Mouse (Mus musculus): Measurements from ENCODE around the gene Klrb1a.
A peak's percentile ranks its signal among the peaks of the same experiment; 100 is the strongest.

The Klrb1a gene

DNA sequence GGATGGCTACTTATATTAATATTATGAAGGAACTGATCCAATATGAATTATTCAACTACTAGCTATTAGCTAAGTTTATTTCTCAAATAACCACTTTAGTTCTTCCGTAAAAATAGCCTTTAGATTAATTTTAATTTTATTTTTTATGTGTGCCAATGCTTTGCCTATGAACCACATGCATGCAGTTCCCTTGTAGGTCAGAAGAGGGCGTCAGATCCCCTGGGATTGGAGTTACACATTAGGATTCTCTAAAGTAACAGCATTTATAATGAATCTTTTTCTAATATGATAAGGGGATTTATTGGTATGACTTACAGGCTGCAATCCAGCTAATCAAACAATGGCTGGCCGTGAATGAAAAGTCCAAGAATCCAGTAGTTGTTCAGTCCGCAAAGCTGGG lies 23.8 kb downstream of the Klrb1a start:
- no peak for DNase-seq

DNA sequence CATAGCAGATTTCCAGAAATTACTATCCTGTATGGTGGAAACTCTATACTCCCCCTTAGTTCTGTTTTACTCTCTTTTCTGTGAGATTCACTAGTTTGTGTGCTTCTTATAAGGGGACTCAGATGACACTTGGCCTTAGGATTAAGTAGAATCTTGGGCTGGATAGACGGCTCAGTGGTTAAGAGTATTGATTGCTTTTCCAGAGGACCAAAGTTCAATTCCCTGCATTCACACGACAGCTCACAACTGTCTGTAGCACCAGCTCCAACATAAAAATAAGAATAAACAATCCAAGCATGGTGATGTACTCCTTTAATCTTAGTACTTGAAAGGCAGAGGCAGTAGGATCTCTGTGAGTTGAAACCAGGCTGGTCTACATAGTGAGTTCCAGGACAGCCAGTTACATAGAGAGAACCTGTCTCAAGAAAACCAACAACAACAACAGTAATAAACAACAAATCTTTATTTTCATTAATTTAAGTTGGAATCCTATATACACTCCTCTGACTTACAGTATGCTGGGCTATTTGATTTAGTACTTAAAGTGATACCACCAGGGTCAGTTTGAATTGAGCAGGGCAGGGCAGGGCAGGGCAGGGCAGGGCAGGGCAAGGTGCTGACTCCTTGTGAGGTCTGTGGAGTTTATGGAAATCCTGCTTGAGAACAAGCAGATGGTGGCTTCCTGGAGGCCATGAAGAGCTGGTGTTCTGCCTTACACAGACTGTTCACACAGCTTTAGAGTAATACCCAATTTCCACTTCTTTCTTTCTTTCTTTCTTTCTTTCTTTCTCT lies 24.9 kb downstream of the Klrb1a start:
- no peak for DNase-seq

DNA sequence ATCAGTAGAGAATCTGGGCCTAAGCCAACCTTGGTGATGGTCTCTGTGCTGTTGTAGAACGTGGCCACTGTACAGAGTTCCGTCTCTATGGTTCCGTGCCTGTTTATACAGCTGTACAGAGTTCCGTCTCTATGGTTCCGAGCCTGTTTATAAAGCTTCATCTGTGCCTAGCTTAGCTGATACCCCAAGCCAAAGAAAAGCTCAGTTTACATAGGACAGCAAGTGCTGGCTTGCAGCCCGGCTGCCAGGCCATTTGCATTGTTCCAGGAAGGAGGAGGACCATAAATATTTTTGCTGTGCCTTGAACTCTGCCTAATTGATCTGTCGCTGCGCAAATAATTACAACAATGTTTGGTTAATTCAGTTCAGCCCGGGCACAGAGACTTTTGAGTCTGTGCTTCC lies 26.2 kb downstream of the Klrb1a start:
- DNase-seq, result peak; percentile 82 to 93

DNA sequence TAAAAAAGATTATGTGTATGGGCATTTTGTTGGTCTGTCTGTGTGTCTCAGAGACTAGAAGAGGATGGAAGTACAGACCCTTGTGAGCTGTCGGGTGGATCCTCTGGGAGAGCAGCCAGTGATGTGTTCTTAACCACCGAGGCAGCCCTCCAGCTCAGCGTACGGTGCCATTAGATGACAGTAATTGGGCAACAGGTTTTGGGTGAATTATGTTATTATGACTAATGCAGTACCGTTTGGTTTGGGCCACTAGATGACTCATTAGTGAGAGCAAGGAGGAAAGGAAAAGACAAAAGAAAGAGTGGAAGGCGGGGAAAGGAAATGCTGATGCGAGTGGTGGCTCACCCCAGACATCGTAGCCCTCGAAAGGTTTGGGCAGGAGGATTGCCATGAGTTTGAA lies 28.7 kb downstream of the Klrb1a start:
- no peak for DNase-seq

DNA sequence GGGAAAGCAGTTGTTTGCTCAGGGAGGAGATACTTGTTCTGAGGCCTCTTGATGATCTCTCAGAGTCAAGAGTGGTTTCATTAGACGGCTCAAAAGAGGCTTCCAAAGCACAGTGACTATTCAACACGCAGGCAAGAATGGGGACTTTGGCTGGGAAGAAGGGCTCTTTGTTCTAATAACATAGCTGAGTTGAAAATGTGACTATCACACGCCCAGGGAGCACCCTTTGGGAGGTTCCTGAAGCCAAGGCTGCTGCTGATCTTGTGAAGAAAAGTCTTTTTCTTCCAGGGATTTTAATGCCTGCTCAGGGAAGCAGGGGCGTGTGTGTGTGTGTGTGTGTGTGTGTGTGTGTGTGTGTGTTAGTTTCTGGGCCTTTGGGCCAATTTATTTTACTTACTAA lies 33.9 kb downstream of the Klrb1a start:
- no peak for DNase-seq

DNA sequence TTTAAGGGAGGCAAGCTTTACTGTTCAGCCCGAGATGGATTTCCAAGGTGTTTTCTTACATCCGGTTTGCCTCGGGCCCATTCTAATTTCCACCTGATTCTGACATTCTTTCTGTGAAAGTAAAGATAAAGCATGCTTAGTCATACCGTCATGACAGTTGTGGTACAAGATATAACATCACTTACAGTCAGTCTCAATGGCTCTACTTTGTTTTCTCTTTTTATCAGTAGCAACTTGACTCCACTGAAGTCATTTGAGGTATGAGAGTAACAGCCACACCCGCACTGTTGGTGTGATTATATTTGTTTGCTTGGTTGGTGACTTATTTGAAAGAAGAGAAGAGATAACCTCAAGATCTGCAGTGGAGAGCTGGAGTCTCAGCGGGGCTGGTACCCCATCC lies 35.7 kb downstream of the Klrb1a start:
- DNase-seq, result no peak

DNA sequence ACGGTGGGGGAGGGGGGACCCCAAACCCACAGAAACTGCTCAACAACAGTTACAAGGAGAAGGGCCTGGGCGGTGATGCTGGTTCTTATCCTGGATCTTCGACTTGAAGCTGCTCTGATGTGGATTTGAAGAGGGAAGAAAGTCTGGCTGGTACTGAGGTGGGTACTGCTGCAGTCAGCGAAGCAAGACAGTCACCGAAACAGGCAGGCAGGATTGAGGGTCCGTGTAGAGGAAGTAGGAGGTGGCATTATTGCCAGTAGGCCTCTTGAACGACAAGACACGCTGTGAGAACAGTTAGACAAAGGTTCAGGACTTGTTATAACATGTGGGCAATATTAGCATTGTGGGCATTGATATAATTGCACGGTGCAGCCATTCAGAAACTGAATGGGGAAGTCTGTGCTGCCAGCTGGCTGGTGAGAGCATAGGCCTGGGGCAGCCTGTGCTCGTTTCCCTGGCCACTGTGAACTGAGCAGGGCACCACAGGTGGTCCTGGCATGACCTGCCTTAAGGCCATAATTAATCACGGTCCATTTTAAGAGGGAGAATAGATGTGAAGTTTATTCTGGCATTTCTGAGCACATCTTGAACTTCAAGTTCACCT lies 37.6 kb downstream of the Klrb1a start:
- DNase-seq, result no peak

DNA sequence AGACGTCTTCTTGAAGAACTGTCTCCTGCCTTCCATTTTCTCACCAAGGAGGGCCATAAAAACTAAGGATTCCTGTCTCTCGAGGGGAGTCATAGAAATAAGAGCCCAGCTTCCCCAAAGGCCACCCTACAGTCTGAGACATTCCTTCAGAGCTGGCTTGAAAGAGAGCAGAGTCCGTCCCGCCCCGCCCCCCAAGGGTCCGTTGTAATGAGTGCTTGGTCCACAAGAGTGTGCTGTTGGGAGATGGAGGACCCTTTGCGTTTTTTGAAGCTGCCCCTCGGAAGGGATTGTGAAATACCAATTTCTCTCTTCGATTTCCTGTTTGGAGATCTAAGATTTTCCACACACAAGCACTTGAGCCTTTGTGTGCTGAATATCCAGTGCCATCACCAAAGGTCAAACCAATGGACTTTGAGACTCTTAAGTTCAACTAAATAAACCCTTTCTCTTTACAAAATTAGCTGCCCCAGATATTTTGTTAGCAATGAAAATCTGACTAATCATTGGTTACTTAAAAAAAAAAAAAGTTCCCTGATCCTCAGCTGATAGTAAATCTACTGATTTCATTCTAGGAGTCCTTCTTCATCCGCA lies 39.2 kb downstream of the Klrb1a start:
- DNase-seq, result peak; percentile 33 to 55

DNA sequence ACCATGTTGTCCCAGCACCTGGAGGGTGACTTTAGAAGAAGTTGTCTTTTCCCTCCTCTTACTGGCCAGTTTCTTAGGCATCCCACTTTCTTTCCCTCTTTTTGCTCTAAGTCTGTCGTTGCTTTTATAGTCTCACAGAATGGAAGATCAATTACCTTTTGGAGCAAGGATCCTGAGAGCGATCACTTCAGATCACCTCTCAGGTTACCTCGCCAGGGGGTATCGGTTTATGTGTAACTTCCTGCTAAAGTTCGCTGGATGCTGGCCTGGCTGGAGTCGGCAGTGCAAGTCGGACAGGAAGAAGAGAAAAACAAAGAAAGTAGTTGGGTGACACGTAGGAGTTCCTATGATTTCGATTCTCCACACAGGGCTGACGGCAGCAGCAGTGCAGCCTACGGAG lies 41.8 kb downstream of the Klrb1a start, which contains the start of gene A2ml1:
TSS of gene A2ml1 (minus strand) at position 101 of the 400 bp plus-strand sequence.
- no peak for DNase-seq

DNA sequence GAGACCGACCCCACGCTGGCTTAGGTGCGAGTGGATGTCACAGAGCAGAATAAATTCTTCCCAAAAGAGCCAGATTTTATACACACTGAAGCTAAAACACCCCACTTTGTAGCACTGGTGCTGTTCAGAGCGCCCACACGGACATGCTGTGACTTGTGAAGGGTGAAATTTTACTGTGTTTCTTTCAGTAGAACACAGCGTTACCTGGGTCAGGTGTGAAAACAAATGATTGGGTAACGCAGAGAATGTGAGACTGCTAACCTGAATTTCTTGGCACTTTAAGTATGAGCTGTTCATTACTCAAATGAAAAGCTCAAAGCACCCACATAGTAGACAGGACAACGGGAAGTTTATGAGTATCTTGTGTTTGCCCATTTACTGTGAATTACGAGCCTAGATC lies 46.0 kb downstream of the Klrb1a start:
- DNase-seq, result no peak

DNA sequence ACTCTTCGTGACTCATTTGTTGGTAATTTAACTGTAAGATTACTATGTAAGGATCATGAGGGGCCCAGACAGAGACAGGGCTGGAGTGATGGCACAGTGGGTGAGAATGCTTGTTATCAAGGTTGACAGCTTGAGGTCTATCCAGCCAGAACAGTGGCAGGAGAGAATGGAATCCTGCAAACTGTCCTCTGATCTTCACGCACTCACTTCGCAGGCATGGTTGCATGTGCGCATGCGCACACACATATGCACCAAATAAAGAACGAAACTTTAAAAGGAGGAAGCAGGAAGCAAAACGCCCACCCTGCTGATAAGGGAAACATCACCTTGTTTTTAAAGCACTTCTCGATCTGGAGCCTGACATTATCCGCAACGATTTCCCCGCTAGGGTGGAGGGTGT lies 56.7 kb downstream of the Klrb1a start:
- no peak for DNase-seq
